Mouse (Mus musculus): ENCODE results near the gene Ganc.

Ganc gene

DNA sequence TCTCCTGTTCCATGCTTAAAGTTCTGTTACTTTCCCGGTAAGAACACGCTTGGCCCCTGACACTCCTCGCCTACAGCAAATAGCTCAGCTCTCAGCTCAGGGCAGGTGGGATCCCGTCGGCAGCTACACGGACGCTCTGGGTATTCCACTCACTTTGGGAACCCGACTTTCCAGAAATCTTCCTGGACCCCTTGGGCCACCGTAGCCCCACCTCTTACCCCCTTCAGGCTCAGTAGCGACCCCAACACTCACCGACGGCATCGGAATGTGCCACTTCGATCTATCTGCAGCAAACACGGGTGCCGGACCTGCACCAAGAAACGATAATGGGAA lies at the start of gene Ganc:
Gene Ganc, plus strand, starts transcription at position 244 of the 333 bp plus-strand sequence.
- DNase-seq, result no peak

DNA sequence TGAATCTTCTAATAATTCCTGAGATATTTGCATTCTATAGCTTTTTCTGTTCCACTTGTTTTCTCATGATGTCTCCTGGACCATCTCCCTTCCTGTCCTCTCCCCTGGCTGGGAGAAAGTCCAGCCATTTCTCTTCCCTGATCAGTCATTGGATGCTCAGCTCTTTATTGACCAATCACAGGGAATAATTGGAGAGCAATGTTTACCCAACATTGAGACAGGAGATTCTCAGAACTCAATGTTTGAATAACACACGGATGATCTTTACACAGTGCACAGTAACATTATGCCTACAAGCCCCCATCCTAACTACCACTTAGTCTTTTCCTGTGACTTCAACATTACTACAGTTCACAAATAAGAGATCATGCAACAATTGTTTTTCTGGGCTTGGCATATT lies 43.3 kb upstream of the Ganc start:
- no peak for DNase-seq

GRCm38 (mm10) chr2:120366501-120366900 lies 37.2 kb upstream of the Ganc start:
- no peak for DNase-seq

DNA sequence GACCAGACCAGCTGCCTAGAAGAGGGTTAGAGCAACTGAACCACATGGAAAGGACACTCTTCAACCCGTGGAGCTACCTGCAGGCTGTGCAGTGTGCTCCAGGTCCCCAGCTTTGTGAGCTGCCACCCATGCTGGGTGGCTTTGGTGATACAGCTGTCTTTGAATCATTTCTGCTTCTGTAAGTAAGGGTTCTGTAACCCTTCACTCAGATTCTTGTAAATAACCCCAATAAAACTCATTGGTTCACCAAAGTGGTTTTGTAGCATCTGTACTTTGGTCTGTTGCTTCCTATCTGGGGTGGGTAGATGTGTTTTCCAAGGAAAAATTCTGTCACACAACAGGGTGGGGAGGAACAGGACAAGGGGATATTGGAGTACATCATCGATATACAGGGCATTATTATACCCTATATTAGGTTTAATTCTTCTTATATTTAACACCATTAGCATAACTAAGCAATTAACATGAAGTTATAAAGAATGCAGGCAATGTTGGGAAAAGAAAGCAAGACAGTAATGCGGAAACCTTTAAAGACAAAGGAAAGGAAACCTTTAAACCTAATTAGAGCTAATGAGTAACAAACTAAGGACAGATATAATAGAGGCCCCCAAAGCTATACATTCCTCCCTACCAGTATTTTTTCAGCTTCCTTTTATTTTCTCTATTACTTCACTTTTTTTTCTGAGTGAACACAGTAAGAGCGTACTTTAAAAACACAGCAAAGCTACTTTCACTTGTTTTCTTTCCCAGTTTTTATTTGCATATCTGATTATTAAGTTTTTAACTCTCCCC lies 36.1 kb upstream of the Ganc start:
- DNase-seq, result no peak

- DNase-seq, result peak; percentile 13 to 32
These were observed 29.8 kb upstream of the Ganc start for GRCm38 (mm10) chr2:120373858-120374257.

- no peak for DNase-seq
These were observed 17.4 kb upstream of the Ganc start for GRCm38 (mm10) chr2:120386264-120386663.

- no peak for DNase-seq
These were observed 16.4 kb upstream of the Ganc start for GRCm38 (mm10) chr2:120387291-120387690.

- no peak for DNase-seq
These were observed 14.3 kb upstream of the Ganc start for GRCm38 (mm10) chr2:120389376-120389775.

DNA sequence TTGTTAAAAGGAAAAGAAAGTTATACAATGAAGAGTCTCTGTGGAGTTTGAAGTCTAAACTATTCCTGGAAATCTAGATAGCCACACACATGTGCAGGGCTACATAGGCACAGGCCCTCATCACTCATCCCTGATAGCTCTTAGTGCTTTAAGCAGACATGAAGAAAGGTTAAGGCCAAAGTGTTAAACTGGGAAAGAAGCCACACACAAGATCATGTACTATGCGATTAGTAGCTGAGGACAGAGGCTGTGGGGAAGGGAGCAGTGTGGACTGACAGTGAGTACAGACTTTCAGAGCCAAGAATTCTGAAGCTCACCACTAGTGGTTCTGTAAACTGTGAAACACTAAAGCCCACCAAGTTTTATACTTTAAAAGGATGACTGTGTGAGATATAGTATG lies 12.8 kb upstream of the Ganc start:
- no peak for DNase-seq

- no peak for DNase-seq
These were observed 11.3 kb upstream of the Ganc start for GRCm38 (mm10) chr2:120392406-120392805.

GRCm38 (mm10) chr2:120397951-120398350 lies 5.7 kb upstream of the Ganc start:
- no peak for DNase-seq

DNA sequence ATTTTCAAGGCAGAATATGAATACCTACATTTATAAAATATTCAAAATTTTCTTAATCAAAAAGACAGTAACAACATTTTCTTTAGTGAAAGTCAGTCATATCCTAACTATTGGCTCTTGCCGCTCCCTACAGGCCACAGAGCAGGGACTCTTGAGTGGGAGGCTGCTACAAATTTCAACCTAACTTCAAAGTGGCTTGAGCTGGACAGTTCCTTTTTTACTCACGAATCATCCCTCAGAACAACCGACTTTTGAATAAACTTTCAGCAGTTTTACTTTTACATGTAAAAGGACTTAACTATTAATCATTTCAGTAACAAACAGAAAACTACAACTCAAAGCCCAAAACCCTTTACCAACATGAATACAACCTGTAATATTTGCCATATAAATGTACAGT lies 883 bp upstream of the Ganc start:
- no peak for DNase-seq

GRCm38 (mm10) chr2:120403986-120404822 lies 508 bp downstream of the Ganc start, which contains the start of gene Tmem87a:
Tmem87a (minus strand) TSS chr2:120404113.
- peak; percentile 93 to 96 for DNase-seq

GRCm38 (mm10) chr2:120404823-120405765 lies 1.4 kb downstream of the Ganc start:
- DNase-seq, result peak; percentile 13 to 22

DNA sequence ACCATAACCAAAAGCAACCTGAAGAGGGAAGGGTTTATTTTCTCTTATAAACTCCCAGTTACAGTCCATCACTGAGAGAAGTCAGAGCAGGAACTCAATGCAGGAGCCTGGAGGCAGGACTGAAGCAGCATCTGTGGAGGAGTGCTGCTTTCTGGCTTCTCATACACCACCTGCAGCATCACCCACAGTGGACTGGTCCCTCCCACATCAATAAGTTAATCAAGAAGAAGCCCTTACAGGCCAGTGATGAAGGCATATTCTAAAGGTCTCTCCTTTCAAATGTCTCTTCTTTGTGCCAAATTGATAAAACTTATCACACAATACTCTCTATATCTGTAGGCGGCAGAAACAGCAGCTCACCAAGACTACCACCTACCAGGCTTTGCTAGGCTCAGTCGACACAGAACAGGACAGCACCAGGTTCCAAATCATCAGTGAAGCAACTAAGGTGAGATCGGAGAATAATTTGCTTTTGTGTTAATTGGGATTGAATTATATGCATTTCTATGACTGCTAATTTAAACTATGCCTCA lies 7.5 kb downstream of the Ganc start:
- no peak for DNase-seq

DNA sequence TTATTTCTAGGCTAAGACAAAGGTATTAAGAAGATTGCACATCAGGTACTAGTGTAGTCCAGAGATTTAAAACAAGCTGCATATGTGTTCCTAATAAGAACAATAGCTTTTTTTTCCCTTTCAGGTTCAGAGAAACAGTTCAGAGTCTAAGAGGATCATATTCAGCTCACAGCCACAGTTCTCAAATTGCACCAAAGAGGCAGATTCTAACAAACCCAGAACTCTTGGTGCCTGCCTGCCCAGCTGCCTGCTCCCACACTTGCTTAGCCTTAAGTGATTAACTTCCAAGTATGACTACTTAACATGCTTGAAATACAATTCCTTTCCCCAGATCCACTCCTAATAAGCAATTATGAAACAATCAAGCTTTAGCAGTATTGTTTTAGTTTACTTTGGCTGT lies 10.4 kb downstream of the Ganc start:
- DNase-seq, result no peak

DNA sequence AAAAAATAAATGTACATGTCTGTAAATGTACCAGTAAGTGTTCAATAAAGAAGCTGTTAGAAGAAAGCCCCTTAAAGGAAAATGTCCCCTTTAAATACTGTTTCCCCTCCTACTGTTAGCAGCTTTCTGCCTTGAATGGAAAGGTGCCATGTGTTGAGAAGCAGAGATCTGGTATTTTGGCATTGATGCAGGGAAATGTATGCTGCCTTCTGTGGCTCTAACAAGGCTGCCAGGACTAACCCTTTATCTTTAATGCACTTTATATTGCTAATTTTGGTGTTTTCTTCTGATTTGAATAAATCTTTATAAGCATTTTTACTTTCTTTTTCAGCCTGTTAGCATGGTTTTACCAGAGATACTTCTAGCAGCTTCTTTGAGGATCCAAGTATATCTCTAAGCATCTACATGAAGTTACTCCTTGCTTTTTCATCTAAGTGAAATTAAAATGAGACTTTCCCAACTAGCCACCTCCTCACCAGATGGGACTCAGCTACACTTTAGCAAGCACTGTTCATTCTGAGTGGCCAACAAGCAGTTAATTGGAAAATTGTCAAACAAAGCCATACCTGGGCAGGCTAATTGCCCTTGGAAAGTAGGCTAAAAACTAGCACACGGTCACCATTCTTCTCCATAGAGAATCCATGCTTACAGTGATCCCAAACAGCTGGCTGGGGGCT lies 11.2 kb downstream of the Ganc start:
- DNase-seq, result peak; percentile 27 to 61

- no peak for DNase-seq
These were observed 20.7 kb downstream of the Ganc start for GRCm38 (mm10) chr2:120424386-120424785.

DNA sequence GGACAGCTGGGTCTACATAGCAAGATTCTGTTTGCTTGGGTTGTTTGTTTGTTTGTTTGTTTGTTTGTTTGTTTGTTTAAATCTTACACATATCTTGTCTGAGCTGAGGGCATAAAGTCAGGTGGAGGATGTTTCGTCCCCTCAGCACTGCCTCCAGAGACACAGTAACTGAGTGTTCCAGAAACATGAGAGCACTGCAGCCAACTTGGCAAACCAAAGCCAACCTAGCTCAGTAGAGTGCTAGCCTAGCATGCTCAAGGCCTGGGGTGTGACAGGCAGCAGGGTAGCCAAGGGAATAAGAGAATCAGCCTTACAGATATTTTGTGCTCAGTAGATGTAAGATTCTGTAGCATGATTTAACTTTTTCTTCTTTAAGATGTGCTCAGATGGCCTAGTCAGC lies 40.8 kb downstream of the Ganc start:
- no peak for DNase-seq

GRCm38 (mm10) chr2:120446373-120446772 lies 42.7 kb downstream of the Ganc start:
- DNase-seq, result no peak

GRCm38 (mm10) chr2:120447306-120447705 lies 43.6 kb downstream of the Ganc start:
- DNase-seq, result no peak

DNA sequence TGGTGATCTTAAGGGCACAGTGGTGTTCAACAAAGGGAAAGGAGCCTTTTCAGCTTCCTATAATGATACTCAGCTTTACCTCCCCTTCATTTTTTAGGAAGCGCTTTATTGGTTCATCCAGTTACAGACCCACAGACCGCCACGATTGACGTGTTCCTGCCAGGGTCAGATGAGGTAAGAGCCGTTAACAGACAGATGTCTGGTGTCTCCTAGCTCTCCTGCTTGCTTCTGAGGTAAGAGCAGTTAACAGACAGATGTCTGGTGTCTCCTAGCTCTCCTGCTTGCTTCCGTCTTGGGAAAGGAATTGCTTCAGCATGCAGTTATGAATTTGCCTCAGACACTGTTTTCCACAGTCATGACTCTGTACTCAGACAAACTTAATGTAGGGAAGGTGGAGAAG lies 47.0 kb downstream of the Ganc start:
- DNase-seq, result no peak
